Mouse (Mus musculus): ENCODE measurements around the gene Dad1.

Dad1 gene

DNA sequence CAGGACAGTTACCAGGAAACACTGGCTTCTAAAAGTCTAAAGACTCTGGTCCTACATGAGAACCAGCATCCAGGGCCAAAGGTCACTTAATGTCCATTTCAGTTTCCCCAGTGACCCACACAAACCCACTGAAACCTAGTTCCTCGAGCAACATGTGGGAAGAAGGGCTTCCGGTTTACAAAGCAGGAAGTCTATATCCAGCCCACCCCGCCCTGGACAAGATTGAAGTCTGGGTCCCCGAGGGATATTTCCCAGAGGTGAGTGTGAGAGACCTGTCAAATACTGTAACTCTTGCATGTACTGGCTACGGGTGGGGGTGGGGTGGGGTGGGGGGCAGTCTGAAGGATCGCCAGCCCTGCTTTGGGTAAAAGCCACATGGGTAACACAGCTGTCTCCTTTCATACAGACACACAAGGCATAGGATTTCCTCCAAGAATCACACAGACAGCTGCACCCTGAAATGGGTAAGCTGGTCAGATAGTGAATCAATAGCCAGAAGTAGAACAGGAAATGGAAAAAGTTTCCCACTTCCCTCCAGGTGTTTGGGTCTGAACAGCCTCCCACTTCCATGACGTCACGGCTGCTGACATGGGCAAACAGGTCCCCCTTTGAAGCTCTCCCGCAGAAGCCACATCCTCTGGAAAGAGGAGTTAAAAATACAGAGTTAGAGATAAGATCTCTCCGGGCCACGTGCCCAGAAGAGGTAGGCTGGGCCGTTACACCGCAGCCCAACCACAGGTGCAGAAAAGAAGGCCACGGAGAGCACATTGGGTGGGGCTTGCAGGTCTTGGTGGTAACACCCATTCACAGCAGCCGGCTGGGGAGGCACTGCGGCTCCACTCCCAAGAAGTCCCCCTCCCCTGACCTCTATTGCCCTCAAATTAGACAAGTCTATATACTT lies 26.7 kb downstream of the Dad1 start:
- in situ Hi-C loops (cut with MboI, MseI), result loop anchor here (25.0 kb wide), 1 partner anchor 235 kb away; the partner anchor contains the start of gene Lrp10

GRCm38 (mm10) chr14:54225725-54226124 lies 28.2 kb downstream of the Dad1 start:
- in situ Hi-C loops (cut with MboI, MseI), result loop anchor here (25.0 kb wide), 1 partner anchor 237 kb away; the partner anchor contains the start of gene Lrp10

GRCm38 (mm10) chr14:54224484-54225467 lies 29.1 kb downstream of the Dad1 start:
- in situ Hi-C loops (cut with MboI, MseI), result loop anchor here (25.0 kb wide), 2 partner anchors 238 to 1237 kb away; partner anchors contain the start of gene Lrp10

DNA sequence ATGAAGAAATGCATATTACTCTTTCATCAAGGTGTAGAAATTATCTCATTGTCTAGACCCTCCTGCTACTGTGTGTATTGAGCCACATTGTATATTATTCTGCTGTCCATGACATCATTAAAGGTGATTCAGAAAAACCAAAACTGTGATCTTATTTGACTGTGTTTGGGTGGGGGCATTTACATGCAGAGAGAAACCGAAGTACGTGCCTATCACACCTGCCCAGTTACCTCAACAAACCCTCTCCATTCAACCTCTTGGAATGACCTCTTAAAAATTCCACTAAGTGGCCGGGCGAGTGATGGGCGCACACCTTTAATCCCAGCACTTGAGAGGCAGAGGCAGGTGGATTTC lies 29.9 kb downstream of the Dad1 start:
- in situ Hi-C loops (cut with MboI, MseI), result loop anchor here (25.0 kb wide), 1 partner anchor 1237 kb away; no protein-coding TSS in a partner anchor

DNA sequence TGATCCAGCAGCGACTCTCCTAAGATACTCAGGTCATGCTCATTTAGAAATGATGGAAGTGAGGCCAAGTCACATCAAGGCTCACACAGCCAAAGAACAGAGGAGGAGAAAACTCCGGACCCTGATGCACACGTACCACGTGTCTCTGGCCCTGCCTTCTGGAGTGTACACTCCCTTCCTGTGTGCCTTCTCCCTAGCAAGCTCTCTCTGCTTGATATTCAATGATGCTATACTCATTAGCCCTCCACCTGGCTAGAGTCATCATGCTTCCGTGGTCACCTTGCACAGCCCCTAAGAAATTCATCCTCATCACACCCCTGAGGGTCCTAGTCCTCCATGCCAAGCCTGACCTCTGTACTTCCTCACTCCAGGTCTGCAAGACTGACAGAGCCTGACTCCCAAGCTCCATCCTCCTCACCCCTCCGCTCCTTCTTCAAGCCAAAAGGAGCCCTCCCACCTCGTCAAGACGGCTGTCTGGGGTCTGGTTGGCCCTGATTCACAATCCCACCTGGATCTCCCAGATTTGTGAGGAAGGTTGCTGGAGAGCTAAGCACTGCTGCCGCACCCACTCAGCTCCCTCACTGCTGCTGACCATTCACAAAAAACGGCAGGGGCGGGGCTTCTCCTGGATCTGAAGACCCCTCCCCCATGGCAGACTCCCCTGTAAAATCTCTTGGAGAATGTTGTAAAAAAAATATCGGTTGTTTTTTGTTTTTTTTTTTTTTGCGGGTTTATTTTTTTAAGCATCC lies 30.4 kb downstream of the Dad1 start:
- in situ Hi-C loops (cut with MboI, MseI), result loop anchor here (25.0 kb wide), 1 partner anchor 1236 kb away; no protein-coding TSS in a partner anchor

GRCm38 (mm10) chr14:54222289-54222727 lies 31.6 kb downstream of the Dad1 start:
- in situ Hi-C loops (cut with MboI, MseI), result loop anchor here (25.0 kb wide), 1 partner anchor 1235 kb away; no protein-coding TSS in a partner anchor

DNA sequence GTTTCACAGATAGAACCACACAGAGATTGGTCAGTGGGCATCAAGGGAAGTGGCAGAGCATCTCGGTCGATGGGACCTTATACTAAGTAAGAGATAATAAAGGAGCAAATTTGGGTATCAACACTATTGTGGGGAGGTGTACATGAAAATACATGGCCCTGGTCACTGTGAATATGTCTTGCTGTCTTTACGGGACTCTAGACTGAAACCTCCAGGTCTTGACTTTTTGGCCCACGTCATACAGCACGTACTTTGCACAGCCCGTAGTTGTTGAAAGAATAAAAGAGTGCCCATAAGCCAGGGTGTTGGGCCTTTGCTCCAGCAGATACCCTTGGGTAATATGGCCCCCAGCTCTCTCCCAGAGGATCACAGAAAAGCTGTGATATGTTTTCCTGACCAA lies 32.3 kb downstream of the Dad1 start:
- in situ Hi-C loops (cut with MboI, MseI), result loop anchor here (25.0 kb wide), 1 partner anchor 1234 kb away; no protein-coding TSS in a partner anchor

GRCm38 (mm10) chr14:54220726-54221494 lies 33.0 kb downstream of the Dad1 start:
- in situ Hi-C loops (cut with MboI, MseI), result loop anchor here (25.0 kb wide), 1 partner anchor 1234 kb away; no protein-coding TSS in a partner anchor

GRCm38 (mm10) chr14:54219849-54220248 lies 34.1 kb downstream of the Dad1 start:
- in situ Hi-C loops (cut with MboI, MseI), result loop anchor here (25.0 kb wide), 1 partner anchor 1233 kb away; no protein-coding TSS in a partner anchor

- in situ Hi-C loops (cut with MboI, MseI), result loop anchor here (25.0 kb wide), 1 partner anchor 1232 kb away; no protein-coding TSS in a partner anchor
These were observed 34.6 kb downstream of the Dad1 start for GRCm38 (mm10) chr14:54219256-54219655.

DNA sequence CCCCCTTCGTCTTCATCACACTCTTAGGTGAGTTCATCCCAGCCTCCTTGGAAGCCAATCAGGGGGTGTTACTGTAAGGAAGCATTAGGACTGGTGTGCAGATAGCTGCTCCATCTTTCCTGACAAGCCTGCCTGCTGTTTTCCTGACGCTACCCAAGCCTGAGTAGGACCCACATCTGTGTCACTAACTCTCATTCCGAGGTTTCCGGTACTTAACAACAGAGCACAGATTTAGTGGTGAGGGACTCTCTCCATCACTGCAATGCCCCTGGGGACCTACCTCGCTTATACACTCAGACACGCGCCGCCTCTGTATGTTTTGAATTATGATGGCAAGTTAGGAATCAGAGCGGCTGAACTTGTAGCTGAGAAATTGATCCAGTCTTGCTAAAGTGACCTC lies 35.2 kb downstream of the Dad1 start:
- in situ Hi-C loops (cut with MboI, MseI), result loop anchor here (25.0 kb wide), 1 partner anchor 1231 kb away; no protein-coding TSS in a partner anchor

GRCm38 (mm10) chr14:54218233-54218632 lies 35.7 kb downstream of the Dad1 start:
- in situ Hi-C loops (cut with MboI, MseI), result loop anchor here (25.0 kb wide), 1 partner anchor 1231 kb away; no protein-coding TSS in a partner anchor

- in situ Hi-C loops (cut with MboI, MseI), result loop anchor here (25.0 kb wide), 1 partner anchor 1229 kb away; no protein-coding TSS in a partner anchor
These were observed 37.8 kb downstream of the Dad1 start for GRCm38 (mm10) chr14:54216126-54216525.

GRCm38 (mm10) chr14:54214901-54215300 lies 39.0 kb downstream of the Dad1 start:
- in situ Hi-C loops (cut with MboI, MseI), result loop anchor here (25.0 kb wide), 1 partner anchor 1228 kb away; no protein-coding TSS in a partner anchor

DNA sequence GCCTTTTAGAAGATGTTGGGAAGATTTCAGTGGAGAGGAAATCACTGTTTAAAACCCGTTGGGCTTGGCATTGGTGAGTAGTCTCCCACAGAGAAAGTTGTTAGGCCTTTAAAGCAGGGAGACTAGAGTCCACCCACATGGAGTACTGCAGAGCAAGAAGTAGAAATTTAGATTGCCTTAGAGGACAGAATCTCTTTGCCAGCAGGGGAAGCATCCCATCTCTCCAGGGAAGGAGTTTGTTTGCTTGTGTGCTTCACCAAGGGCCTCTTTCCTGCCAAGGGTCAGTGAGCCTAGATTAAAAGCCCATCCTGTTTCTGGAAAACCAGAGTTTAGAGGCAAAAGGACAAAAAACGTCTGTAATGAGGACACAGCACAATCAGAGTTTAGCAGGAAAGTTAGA lies 39.4 kb downstream of the Dad1 start:
- in situ Hi-C loops (cut with MboI, MseI), result loop anchor here (25.0 kb wide), 1 partner anchor 1227 kb away; no protein-coding TSS in a partner anchor

- in situ Hi-C loops (cut with MboI, MseI), result loop anchor here (25.0 kb wide), 1 partner anchor 1226 kb away; no protein-coding TSS in a partner anchor
These were observed 40.2 kb downstream of the Dad1 start for GRCm38 (mm10) chr14:54213734-54214133.

DNA sequence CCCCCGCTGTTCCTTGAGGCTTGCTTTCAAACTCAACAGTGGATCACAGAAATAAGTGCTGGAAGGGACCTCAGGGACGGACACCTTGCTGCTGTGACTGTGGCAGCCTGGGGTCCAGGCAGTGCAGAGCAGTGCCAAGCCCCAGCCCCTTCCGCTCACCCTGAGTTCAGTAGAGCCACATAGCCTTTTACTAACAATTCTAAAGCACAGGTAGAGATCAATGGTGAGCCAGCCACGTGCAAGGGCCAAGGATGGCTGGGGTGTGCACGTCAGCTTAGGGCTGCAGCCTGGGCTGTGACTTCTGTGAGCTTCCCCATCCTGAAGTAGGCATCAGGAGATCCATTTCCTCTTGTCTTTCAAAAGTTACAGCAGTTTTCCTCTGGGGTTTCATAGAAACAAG lies 42.1 kb downstream of the Dad1 start:
- in situ Hi-C loops (cut with MboI, MseI), result loop anchor here (25.0 kb wide), 1 partner anchor 1224 kb away; no protein-coding TSS in a partner anchor

DNA sequence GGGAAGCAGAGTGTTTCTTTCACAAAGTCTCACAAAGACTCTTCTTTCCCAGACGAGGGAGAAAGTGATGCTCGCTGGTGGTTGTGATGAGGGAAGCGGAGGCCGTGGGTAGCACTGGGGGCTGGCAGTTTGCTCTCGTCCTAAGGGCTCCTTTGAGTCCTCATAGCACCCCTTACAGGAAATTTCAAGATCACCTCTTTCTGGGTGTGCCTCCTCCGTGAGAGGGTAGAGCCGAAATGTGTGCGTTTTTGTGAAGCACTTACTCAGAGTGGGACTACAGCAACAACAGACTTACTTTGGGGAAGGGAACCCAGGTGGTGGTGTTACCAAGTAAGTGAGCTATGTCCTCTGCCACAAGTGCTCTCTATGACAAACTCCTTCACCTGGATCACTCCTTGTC lies 42.7 kb downstream of the Dad1 start:
- in situ Hi-C loops (cut with MboI, MseI), result loop anchor here (25.0 kb wide), 1 partner anchor 1224 kb away; no protein-coding TSS in a partner anchor

DNA sequence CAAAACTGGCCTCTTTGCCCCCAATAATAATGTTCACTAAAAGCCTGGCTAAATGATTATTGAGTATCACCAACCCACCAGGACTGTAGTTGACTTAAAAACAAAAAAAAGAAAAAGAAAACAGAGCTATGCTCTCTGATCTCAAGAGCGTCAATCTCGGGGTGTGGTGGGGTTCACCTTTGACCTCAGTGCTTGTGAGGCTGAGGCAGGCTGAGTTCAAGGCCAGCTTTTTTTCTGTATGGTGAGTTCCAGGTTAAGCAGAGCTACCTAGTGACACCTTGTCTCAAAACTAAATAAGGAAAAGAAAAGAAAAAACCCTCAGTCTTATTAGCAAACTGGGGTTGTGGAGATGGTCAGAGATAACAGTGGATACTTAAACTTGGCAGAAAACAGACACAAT lies 43.5 kb downstream of the Dad1 start:
- in situ Hi-C loops (cut with MboI, MseI), result loop anchor here (25.0 kb wide), 1 partner anchor 1223 kb away; no protein-coding TSS in a partner anchor

All from T-helper 1 cell (primary cell).